Mouse (Mus musculus) kidney, adult 2 months (tissue): ENCODE results near the gene Mpp3. TPM values are rescaled to one million over a fixed set of nuclear protein-coding genes. Genes with fewer than 3 reads are reported as not detected.
A peak's percentile ranks its signal among the peaks of the same experiment; 100 is the strongest.

Experiments used
- DNase-seq: peaks from one replicate; pipeline ENCODE4 v3.0.0; 2021
- H3K27ac ChIP-seq: fragments of 200-500 bp; 2 replicates; pipeline ENCODE4 v1.5.1; 2012; ENCODE audit warnings: low read depth, low read length, control low read depth, inconsistent platforms; ENCODE audit not compliant: insufficient read depth
- H3K27me3 ChIP-seq: fragments of 200-500 bp; replicated peaks from 2 replicates; pipeline ENCODE4 v1.6.1; 2012; ENCODE audit warnings: mild to moderate bottlenecking, moderate library complexity, low read length, inconsistent platforms; ENCODE audit not compliant: control insufficient read depth, insufficient read depth
- H3K36me3 ChIP-seq: fragments of 200-500 bp; 2 replicates; pipeline ENCODE4 v1.6.1; 2012; ENCODE audit warnings: mild to moderate bottlenecking, moderate library complexity, low read length, inconsistent platforms; ENCODE audit not compliant: control insufficient read depth, insufficient read depth
- H3K4me1 ChIP-seq: fragments of 200-500 bp; 2 replicates; pipeline ENCODE4 v1.6.1; 2011; ENCODE audit warnings: low read length; ENCODE audit not compliant: control insufficient read depth, insufficient read depth
- H3K4me3 ChIP-seq: fragments of 200-500 bp; 2 replicates; pipeline ENCODE4 v1.5.1; 2011; ENCODE audit warnings: mild to moderate bottlenecking, low read depth, low read length, control low read depth; ENCODE audit not compliant: insufficient read depth
- CTCF ChIP-seq: fragments of 200-500 bp; conservative IDR thresholded peaks from 2 replicates; pipeline ENCODE4 v1.5.1; 2011; ENCODE audit warnings: low read depth, mild to moderate bottlenecking, control low read depth, low read length, moderate library complexity, mixed read lengths; ENCODE audit not compliant: insufficient read depth, insufficient read length
- POLR2A ChIP-seq: fragments of 200-500 bp; IDR thresholded peaks from one replicate; pipeline ENCODE4 v1.6.1; 2011; ENCODE audit warnings: low read depth, low read length, control low read depth
- WGBS: fragments of 180-500 bp; shearing (Covaris S2); methylation state at CpG from one replicate; pipeline ENCODE4 v1.1.7; 2018; 5-methylcytosine and 5-hydroxymethylcytosine counted together
- polyA plus RNA-seq: library from polyadenylated mRNA; depleted of rRNA; stranded (reverse); fragments of >200 nt; gene quantifications from 2 replicates; pipeline ENCODE4 v1.2.3, GENCODE M21; 2012

Mpp3 gene
- polyA plus RNA-seq, 1 experiment = 2.3 TPM

- no peak for DNase-seq
- no peaks in the 10 kb centered on the region for H3K27me3 ChIP-seq
- H3K4me1 ChIP-seq = no peaks in the 10 kb centered on the region; the same call in 1 of the 2 replicates
- TF ChIP-seq CTCF = no peak
- TF ChIP-seq POLR2A = no peak
- WGBS = 91% methylated on average over 8 of the region's 8 CpGs
- H3K4me3 ChIP-seq = no peak overlapping the region
- H3K36me3 ChIP-seq = no peaks in the 10 kb centered on the region
- H3K27ac ChIP-seq = no peak overlapping the region
Measured at GRCm38 (mm10) chr11:102011510-102011909, 16.8 kb downstream of the Mpp3 start.

GRCm38 (mm10) chr11:102010140-102010539 is 18.1 kb downstream of the Mpp3 start:
- WGBS = 77% methylated on average over 13 of the region's 13 CpGs
- Histone ChIP-seq H3K27me3 (no peaks in the 10 kb centered on the region), H3K27ac (no peak overlapping the region), H3K4me1 (no peaks in the 10 kb centered on the region; the same call in 1 of the 2 replicates), H3K4me3 (no peak overlapping the region), H3K36me3 (no peaks in the 10 kb centered on the region)
- TF ChIP-seq POLR2A (no peak), CTCF (no peak)
- no peak for DNase-seq

GRCm38 (mm10) chr11:102008954-102009637 is 19.2 kb downstream of the Mpp3 start:
- H3K27ac ChIP-seq = no peak overlapping the region
- no peak overlapping the region for H3K4me3 ChIP-seq
- DNase-seq = no peak
- no peaks in the 10 kb centered on the region for H3K27me3 ChIP-seq
- TF ChIP-seq POLR2A = no peak
- no peak for TF ChIP-seq CTCF
- H3K36me3 ChIP-seq = no peaks in the 10 kb centered on the region
- WGBS = 76% methylated on average over 15 of the region's 15 CpGs
- H3K4me1 ChIP-seq = no peaks in the 10 kb centered on the region; the same call in 1 of the 2 replicates

GRCm38 (mm10) chr11:102008372-102008771 is 19.9 kb downstream of the Mpp3 start:
- no peak for DNase-seq
- no peak overlapping the region for H3K27ac ChIP-seq
- TF ChIP-seq POLR2A (no peak), CTCF (no peak)
- 95% methylated on average over 8 of the region's 8 CpGs for WGBS
- no peaks in the 10 kb centered on the region for H3K36me3 ChIP-seq
- H3K27me3 ChIP-seq = no peaks in the 10 kb centered on the region
- no peaks in the 10 kb centered on the region; the same call in 1 of the 2 replicates for H3K4me1 ChIP-seq
- H3K4me3 ChIP-seq = no peak overlapping the region

GRCm38 (mm10) chr11:102006688-102007087 is 21.6 kb downstream of the Mpp3 start:
- Histone ChIP-seq H3K36me3 (no peaks in the 10 kb centered on the region), H3K4me3 (no peak overlapping the region), H3K27ac (no peak overlapping the region), H3K27me3 (no peaks in the 10 kb centered on the region), H3K4me1 (no peaks in the 10 kb centered on the region; the same call in 1 of the 2 replicates)
- TF ChIP-seq POLR2A = no peak
- no peak for TF ChIP-seq CTCF
- 96% methylated on average over 5 of the region's 5 CpGs for WGBS
- no peak for DNase-seq

GRCm38 (mm10) chr11:102006271-102006670 is 22.0 kb downstream of the Mpp3 start:
- 60% methylated on average over 9 of the region's 9 CpGs for WGBS
- no peaks in the 10 kb centered on the region for H3K27me3 ChIP-seq
- TF ChIP-seq CTCF (no peak), POLR2A (no peak)
- DNase-seq = peak; percentile 19
- no peaks in the 10 kb centered on the region for H3K36me3 ChIP-seq
- no peak overlapping the region for H3K27ac ChIP-seq
- H3K4me3 ChIP-seq = no peak overlapping the region
- H3K4me1 ChIP-seq = no peaks in the 10 kb centered on the region; the same call in 1 of the 2 replicates

- no peaks in the 10 kb centered on the region for H3K27me3 ChIP-seq
- H3K27ac ChIP-seq = no peak overlapping the region
- no peak overlapping the region for H3K4me3 ChIP-seq
- no peaks in the 10 kb centered on the region for H3K36me3 ChIP-seq
- 92% methylated on average over 8 of the region's 8 CpGs for WGBS
- no peak for DNase-seq
- H3K4me1 ChIP-seq = no peaks in the 10 kb centered on the region; the same call in 1 of the 2 replicates
- no peak for TF ChIP-seq POLR2A
- TF ChIP-seq CTCF = peak; percentile 35; the same call in 1 of the 2 replicates
Measured at GRCm38 (mm10) chr11:102004251-102004650, 24.0 kb downstream of the Mpp3 start.
